Mouse (Mus musculus) embryo, embryonic 11 days (tissue): ENCODE data around the gene Dnase1l1.
A peak's percentile ranks its signal among the peaks of the same experiment; 100 is the strongest.

Experiments used
- DNase-seq: peaks from one replicate; pipeline ENCODE4 v3.0.0-alpha.2; 2015

The Dnase1l1 gene

GRCm38 (mm10) chrX:74269736-74270061 is 12.4 kb downstream of the Dnase1l1 start:
- DNase-seq = no peak

GRCm38 (mm10) chrX:74257746-74258145 is 24.4 kb downstream of the Dnase1l1 start:
- no peak for DNase-seq

DNA sequence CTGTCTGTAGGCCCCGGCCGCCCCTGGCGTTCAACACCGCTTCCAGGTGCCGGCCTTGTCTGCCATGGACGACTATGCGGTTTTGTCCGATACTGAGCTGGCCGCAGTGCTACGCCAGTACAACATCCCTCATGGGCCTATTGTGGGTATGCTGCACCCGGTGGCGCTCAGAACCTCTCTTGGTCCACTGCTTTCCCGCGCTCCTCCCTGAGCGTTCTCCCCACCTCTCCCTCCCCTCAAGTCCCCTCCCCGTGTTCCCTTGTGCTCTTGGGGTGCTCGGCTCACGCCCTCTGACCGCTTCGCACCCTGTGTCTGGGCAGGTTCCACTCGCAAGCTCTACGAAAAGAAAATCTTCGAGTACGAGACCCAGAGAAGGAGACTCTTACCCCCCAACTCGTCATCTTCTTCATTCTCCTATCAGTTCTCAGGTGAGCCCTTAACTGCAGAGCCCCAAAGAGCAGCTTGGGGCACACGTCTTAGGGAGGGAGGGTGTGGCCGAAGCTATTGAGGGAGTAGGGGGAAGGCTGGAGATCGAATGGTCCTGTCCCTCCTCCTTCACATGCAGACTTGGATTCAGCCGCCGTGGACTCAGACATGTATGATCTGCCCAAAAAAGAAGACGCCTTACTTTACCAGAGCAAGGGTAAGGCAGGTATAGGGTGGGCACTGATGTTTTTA is 27.1 kb downstream of the Dnase1l1 start:
- peak; percentile 5 for DNase-seq

GRCm38 (mm10) chrX:74254153-74254887 is 27.8 kb downstream of the Dnase1l1 start, which contains the start of gene Emd:
Emd (plus strand) TSS chrX:74254687.
- DNase-seq = peak; percentile 93

DNA sequence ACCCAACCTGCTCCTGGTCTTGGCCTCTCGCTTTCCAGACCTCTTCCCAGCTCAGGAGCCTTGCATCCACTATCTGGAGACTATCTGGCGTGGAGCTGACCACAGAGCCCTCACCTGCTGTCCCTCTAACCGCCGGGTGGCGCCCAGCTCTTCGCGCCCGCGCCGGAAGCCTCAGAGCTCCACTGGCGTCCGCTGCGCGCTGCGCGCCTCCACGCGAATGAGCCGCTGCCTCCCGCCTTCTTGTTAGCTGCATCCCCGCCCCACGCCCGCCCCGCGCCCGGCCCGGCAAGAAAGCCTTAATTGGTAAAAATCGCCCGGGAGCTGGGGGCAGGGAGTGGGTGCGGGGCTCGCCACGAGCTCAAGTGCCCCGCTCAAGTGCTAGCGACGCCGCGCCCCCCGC is 32.5 kb downstream of the Dnase1l1 start, which contains the start of gene Flna:
Flna (minus strand) TSS at position 206 of the 400 bp plus-strand sequence.
- peak; percentile 73 for DNase-seq

DNA sequence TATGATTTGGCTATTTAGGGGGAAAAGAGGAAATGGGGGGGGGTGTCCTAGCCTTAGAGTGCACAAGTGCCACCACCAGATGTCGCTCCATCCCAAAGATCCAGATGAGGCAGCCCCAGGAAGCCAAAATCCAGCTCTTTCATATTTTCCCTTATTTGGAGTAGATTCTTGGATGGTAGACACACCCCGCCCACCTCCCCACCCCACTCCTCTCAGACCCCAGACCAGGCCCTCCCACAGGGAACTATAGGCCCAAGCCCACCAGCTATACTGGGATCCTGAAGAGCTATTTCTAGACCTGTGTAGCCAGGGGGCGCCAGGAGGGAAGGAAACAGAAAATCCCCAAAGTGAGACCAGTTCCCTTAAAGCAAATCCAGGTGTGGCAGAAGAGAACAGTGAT is 33.5 kb downstream of the Dnase1l1 start:
- DNase-seq = peak; percentile 78

DNA sequence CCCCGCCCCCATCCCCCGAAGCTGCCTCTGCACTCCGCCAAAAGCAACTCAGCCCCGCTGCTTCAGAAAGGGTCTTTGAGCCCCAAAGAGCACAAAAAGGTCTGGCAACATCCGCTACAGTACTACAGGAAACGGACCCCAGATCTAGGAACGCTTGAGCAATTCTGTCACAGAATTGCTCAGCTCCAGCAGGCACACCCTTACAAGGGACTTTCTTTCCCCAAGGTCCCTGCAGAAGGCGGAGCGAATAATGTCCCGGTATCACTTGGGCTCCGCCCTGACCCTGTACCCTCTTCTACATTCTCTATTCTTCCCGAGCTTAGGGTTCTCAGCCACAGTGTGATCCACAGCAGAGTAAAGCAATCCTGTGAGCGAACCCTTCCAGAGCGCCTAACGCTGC is 35.4 kb downstream of the Dnase1l1 start:
- no peak for DNase-seq

GRCm38 (mm10) chrX:74246213-74246681 is 35.9 kb downstream of the Dnase1l1 start:
- DNase-seq = peak; percentile 94

- peak; percentile 82 for DNase-seq
Observed at GRCm38 (mm10) chrX:74245687-74246086, 36.5 kb downstream of the Dnase1l1 start.

GRCm38 (mm10) chrX:74245107-74245506 is 37.0 kb downstream of the Dnase1l1 start:
- DNase-seq = no peak

- DNase-seq = peak; percentile 77
Observed at GRCm38 (mm10) chrX:74244614-74245083, 37.5 kb downstream of the Dnase1l1 start.

- no peak for DNase-seq
Observed at GRCm38 (mm10) chrX:74243807-74244206, 38.3 kb downstream of the Dnase1l1 start.

GRCm38 (mm10) chrX:74243396-74243795 is 38.7 kb downstream of the Dnase1l1 start:
- no peak for DNase-seq

DNA sequence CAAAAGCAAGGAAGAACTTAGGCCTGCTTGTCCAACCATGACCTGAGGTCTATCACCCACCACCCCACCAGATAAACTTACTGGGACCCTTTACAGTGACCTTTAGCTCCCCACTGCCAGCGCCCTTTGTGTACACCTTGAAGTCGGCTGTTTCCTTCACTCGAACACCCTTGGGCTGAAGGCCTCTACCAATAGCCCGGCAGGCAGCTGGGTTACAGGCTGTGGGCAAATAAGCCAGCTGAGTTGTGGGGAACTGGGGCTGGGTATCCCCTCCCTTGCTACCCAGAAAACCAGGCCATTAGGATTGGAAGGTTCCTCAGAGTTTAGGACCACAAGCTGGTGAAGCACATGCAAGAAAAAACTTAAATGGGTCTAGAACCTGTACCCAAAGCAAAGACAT is 41.8 kb downstream of the Dnase1l1 start:
- DNase-seq = no peak

- no peak for DNase-seq
Observed at GRCm38 (mm10) chrX:74233196-74233595, 48.9 kb downstream of the Dnase1l1 start.

GRCm38 (mm10) chrX:74230038-74230437 is 52.1 kb downstream of the Dnase1l1 start:
- no peak for DNase-seq
